Mouse (Mus musculus) left cerebral cortex, postnatal 25 days (tissue): ENCODE data around the gene Ttc16. TPM values are rescaled to one million over a fixed set of nuclear protein-coding genes. Genes with fewer than 3 reads are reported as not detected.

Source experiments
- DNase-seq, 2 experiments: peaks; one replicate each; pipeline ENCODE4 v3.0.0; 2022; ENCODE audit warnings: low spot score in 2 of 2, mixed read lengths in 1 of 2
- intact Hi-C: fragments of 180-260 bp; cut with DNase I; formaldehyde crosslinking; loops from one replicate; pipeline ENCODE4 v1.15.1; 2025
- total RNA-seq, 2 experiments: library from RNA; stranded (reverse); gene quantifications; 2 replicates each; pipeline ENCODE4 v1.2.3; 2021

Gene Ttc16
- under 1 TPM; 0.27 to 0.87 TPM for total RNA-seq

DNA sequence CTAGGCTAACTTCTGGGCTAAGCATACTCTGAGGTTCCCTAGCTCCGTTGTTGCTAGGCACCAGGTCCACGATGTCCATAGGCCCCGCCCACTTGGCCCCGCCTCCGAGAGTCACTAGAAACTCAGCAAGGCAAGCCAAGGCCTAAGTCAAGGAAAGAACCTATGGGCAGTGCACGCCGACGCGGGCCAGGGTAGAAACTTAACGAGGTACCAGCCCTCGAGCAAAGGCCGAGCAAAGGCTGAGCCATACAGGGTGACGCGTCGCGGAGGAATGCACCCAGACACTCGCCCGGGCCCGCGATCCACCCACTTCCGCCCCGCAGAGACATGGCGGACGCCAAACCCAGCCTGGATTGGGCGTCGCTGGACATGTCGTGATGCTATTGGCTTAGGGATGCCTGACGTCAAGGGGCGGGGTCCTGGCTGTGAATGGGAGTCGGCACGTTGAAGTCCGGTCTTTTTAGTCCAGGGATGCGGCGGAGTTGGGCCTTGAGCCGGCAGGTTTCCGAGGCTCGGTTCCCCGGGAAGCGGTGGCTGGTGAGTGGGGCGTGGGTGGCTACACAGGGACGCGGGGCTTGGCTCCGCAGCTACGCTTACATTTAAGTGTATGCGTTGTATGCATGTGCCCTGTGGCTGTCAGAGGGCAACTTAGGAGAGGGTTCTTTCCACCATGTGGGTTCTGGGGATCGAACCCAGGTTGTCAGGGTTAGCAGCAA is at the start of gene Ttc16, which contains the start of gene Ptrh1:
TSS of gene Ttc16 (minus strand) at position 275 of the 716 bp plus-strand sequence.
TSS of gene Ptrh1 (plus strand) at position 428 of the 716 bp plus-strand sequence.
- DNase-seq, result peak; percentile 98
- intact Hi-C loops, result no loop called here

- intact Hi-C loops, result no loop called here
- DNase-seq, result no peak
Measured at GRCm38 (mm10) chr2:32824778-32825177, 49.3 kb upstream of the Ttc16 start.

DNA sequence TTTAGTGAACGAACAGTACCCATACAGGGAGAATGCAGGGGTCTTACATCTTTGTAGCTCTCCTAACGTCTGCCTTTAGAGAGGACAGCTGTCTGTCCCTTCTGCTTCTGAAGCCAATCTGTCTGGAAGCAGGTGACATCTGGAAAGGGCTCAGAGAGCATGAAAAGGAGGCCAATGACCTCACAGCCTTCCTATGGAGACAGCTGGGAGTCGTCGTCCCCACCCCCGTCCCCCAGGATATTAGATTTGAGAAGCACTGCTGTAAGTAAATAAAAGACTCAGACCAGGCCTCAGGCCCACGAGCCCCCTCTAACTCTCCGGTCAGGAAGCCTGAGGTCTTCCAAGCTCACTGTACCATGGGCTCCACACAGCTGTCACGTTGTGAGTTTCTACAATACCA is 48.7 kb upstream of the Ttc16 start:
- intact Hi-C loops, result no loop called here
- no peak for DNase-seq

GRCm38 (mm10) chr2:32823579-32824154 is 48.2 kb upstream of the Ttc16 start:
- intact Hi-C loops, result no loop called here
- DNase-seq, result peak in 1 of 2 experiments; percentile 49

DNA sequence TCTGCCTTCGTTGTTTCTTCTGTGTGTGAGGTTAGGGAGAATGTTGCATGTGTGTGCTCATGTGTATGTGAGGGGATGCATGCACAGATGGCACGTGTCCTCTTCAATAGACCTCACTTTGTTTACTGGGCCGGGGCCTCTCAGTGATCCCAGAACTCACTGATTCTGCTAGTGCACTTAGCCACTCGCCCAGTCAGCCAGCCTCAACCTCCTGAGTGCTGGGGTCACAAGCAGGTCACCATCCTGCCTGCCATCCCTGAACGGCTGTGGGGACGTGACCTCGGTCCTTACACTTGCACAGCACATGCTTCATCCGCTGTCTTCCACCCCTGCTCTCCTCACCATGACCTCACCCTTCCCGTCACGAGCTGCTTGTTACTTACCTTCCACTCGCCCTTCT is 47.7 kb upstream of the Ttc16 start:
- intact Hi-C loops, result no loop called here
- DNase-seq, result no peak

DNA sequence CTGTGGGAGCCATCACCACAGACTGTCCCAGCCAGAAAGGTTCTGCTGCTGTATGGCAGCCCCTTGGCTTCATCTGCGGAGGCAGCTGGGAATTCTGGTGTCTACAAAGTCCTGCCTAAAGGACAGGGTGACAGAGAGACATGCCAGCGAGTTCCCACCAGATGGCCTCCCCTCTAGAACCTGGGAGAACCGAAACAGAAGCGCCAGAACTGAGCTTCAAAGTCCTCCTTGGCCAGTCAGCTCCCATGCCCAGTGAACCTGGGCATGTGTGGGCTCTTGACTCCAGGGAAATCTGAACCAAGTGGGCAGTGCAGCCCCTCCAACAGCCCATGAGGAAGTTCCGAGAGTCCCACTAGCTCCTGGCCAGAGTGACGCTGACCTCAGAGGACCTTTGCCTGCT is 47.2 kb upstream of the Ttc16 start:
- no peak for DNase-seq
- intact Hi-C loops, result no loop called here

- intact Hi-C loops, result no loop called here
- DNase-seq, result peak in 1 of 2 experiments; percentile 53
Measured at GRCm38 (mm10) chr2:32821041-32821802, 45.8 kb upstream of the Ttc16 start.

- intact Hi-C loops, result no loop called here
- DNase-seq, result no peak
Measured at GRCm38 (mm10) chr2:32818208-32818607, 42.8 kb upstream of the Ttc16 start.

- DNase-seq, result no peak
- intact Hi-C loops, result loop anchor here (1.0 to 2.0 kb wide), 2 partner anchors 27 to 35 kb away; no protein-coding TSS in a partner anchor
Measured at GRCm38 (mm10) chr2:32817589-32817988, 42.2 kb upstream of the Ttc16 start.

DNA sequence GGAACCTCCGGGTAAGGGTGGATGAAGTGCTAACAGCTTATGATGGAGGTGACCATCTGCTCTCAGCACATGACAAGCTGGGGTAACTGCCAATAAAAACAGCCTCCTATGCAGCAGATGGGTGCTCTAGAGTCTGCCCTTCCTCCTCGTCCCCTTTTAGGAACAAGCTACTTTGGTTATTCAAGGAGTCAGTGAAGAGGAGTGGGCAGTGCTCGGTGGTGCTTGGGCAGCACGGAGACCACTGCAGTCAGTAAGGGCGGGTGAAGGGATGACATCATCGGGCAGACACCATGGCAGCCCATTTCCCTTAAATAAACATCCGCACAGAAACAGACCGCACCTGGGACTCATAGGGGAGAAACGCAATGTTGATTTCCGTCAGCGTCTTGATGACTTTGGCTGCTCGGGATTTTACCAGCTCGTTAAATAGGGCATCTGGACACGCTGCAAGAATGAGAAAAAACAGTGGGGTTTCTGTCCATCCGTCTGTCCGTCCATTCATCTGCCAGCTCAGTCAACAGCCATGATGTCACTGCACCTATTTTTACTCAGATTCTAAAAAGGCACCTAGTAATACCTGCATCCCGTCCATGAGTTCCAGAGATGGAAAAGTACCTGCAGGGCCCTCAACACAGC is 41.6 kb upstream of the Ttc16 start:
- intact Hi-C loops, result loop anchor here (1.0 to 2.0 kb wide), 2 partner anchors 28 to 35 kb away; no protein-coding TSS in a partner anchor

DNA sequence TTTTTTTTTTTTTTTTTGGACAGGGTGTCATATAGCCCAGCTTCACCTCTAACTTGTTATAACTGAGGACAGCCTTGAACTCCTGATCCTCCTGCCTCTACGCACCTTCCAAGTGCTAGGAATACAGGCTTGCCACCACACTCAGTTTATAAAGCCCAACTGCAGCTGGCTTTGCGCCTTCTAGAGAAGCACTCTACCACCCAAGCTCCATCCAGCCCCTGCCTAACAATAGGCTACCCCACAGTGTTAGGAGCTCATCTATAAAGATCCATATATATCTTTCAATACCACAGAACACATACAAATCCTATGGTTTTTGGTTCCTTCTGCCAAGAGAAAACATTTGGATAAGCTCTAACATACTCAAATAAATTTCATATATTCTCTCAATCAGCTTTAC is 41.1 kb upstream of the Ttc16 start:
- peak in 1 of 2 experiments; percentile 27 for DNase-seq
- intact Hi-C loops, result loop anchor here (2.0 kb wide), 1 partner anchor 28 kb away; no protein-coding TSS in a partner anchor

More for the DNA sequence above, 41.6 kb upstream of the Ttc16 start:
- DNase-seq, result peak; percentile 62 to 95

DNA sequence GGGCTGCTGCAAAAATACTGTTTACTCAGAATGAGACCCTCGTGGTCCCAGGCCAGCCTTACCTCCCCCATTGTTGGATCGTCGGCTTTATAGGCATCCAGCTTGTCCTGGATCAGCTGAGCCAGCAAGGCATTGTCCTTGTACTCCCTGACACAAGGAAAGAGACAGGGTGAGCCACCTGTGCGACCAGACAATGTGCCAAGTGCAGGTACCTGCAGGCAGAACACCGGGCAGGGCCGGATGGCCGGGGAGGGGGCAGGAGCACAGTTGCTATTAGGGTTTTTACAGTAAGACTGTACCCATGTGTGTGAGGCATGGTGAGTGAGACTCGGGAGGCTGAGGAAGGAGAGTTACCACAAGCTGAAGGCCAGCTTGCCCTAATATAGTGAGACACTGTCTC is 36.5 kb upstream of the Ttc16 start:
- intact Hi-C loops, result no loop called here
- no peak for DNase-seq

- intact Hi-C loops, result no loop called here
Measured at GRCm38 (mm10) chr2:32808816-32809566, 33.6 kb upstream of the Ttc16 start.

GRCm38 (mm10) chr2:32798251-32798962 is 23.0 kb upstream of the Ttc16 start:
- intact Hi-C loops, result no loop called here
- DNase-seq, result peak in 1 of 2 experiments; percentile 69

More at GRCm38 (mm10) chr2:32808816-32809566, 33.6 kb upstream of the Ttc16 start:
- no peak for DNase-seq

DNA sequence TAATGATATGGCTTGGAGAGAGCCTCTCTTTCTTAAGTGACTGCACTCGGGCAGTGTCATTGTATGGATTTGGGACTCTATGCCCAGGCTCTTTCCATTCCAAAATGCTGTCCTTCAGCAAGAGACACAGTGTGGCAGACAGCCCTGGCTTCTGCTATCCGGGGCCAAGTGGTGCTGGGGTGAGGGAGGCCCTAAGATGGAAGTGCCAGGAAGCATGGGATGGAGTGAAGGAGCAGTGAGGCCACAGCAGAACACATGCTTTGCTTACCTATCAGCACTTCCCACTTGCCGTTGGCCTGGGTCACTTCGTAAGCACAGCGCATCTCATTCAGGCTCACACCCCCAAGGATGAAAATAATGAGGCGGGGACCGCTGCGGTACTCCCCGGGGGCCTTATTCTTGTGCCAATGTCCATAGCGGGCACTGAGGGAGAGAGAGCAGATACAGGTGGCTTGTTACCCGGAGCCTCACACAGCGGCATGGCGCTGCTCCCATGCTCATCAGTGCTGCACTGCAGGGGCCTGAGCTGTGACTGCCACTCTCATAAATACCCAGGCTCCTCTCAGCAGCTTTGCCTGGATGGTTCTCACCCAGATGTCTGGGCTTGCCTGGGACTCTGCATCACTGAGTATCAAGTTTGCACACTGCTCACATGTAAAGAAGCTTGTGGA is 20.4 kb upstream of the Ttc16 start:
- intact Hi-C loops, result no loop called here
- DNase-seq, result no peak

DNA sequence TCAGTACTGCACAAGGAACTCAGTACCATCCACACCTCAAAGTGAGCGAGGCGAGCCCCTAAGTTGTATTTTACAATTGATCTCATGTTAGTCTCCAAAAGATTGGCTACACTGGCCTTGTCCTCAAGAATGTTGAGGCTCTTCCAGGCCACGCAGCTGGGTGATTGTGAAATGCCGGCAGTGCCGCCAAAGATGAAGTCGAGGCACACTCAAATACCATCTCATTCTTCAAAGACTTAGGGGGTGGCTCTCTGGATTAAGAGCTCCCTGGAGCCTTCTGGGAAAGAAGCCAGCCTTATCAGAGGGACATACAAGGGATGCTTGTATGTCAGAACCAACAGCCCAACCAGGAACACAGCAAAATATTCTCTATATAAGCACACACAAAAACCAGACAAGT is 15.9 kb upstream of the Ttc16 start:
- DNase-seq, result peak in 1 of 2 experiments; percentile 24
- intact Hi-C loops, result no loop called here

DNA sequence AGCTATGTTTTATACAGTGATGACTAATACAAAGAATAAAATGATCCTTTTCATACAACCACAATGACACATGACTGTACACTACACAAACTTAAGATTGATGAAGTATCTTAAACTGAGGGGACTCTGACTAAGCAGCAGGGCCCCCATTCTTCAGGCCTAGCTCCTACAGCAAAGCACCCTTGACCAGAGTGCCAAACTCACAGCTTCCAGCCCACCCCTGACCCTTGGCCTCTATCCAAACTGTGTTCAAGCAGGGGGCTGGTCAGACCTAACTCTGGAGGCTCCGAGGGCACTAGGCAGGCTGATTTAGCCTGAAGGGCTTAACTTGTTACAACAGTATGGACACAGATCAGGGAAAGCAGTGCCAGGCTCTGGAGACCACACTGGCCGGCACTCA is 13.1 kb upstream of the Ttc16 start:
- intact Hi-C loops, result no loop called here
- DNase-seq, result no peak

DNA sequence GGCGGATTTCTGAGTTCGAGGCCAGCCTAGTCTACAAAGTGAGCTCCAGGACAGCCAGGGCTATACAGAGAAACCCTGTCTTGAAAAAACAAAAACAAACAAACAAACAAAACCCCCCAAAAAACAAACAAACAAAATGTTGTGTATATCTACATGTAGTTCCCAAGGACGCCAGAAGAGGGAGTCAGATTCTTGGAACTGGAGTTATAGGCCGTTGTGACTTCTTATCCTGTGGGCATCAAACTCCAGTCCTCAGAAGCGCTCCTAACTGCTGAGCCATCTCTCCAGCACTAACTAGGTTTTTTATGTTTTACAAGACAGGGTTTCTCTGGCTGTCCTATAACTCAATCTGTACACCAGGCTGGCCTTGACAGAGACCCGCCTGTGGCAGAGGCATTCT is 11.7 kb upstream of the Ttc16 start:
- intact Hi-C loops, result no loop called here
- peak in 1 of 2 experiments; percentile 40 for DNase-seq
